Mouse (Mus musculus) brown adipose tissue, adult 24 weeks (tissue): Measurements from ENCODE around the gene Adora1. TPM values are rescaled to one million over a fixed set of nuclear protein-coding genes. Genes with fewer than 3 reads are reported as not detected.
A peak's percentile ranks its signal among the peaks of the same experiment; 100 is the strongest.

Experiments used
- H3K27ac ChIP-seq: fragments of 200-500 bp; replicated peaks from 2 replicates; pipeline ENCODE4 v1.5.1; 2012; ENCODE audit warnings: low read depth, mild to moderate bottlenecking, low read length
- H3K4me1 ChIP-seq: fragments of 200-500 bp; 2 replicates; pipeline ENCODE4 v1.6.1; 2012; ENCODE audit warnings: low read length, mixed read lengths; ENCODE audit not compliant: control insufficient read depth, insufficient read depth, insufficient read length
- H3K4me3 ChIP-seq: fragments of 200-500 bp; 2 replicates; pipeline ENCODE4 v1.5.1; 2012; ENCODE audit warnings: low read depth, mild to moderate bottlenecking, low read length, moderate library complexity; ENCODE audit not compliant: insufficient read depth
- polyA plus RNA-seq: library from polyadenylated mRNA; stranded (reverse); fragments of >200 nt; gene quantifications from 2 replicates; pipeline ENCODE4 v1.2.4, GENCODE M21; 2012; ENCODE audit not compliant: missing spikeins, insufficient read depth, insufficient read length

Adora1 gene
- polyA plus RNA-seq, 1 experiment = 67.9 TPM

GRCm38 (mm10) chr1:134245004-134245717, 9.9 kb upstream of the Adora1 start:
- Histone ChIP-seq H3K27ac (peak overlapping the region; percentile 27; the same call in 1 of the 2 replicates), H3K4me3 (no peak overlapping the region)

GRCm38 (mm10) chr1:134243948-134244914, 9.0 kb upstream of the Adora1 start:
- Histone ChIP-seq H3K4me1 (peaks cover 7% of the 10 kb centered on the region), H3K4me3 (no peak overlapping the region), H3K27ac (peak overlapping the region; percentile 44)

More at GRCm38 (mm10) chr1:134245004-134245717, 9.9 kb upstream of the Adora1 start:
- peaks cover 7% of the 10 kb centered on the region for H3K4me1 ChIP-seq

GRCm38 (mm10) chr1:134243505-134243904, 8.3 kb upstream of the Adora1 start:
- Histone ChIP-seq H3K4me3 (no peak overlapping the region), H3K27ac (peak overlapping the region; percentile 34; the same call in 1 of the 2 replicates), H3K4me1 (peaks cover 7% of the 10 kb centered on the region)

- Histone ChIP-seq H3K4me1 (peaks cover 12% of the 10 kb centered on the region), H3K4me3 (no peak overlapping the region), H3K27ac (peak overlapping the region; percentile 81)
These were observed 7.1 kb upstream of the Adora1 start for GRCm38 (mm10) chr1:134242286-134242685.

GRCm38 (mm10) chr1:134241298-134241697, 6.1 kb upstream of the Adora1 start:
- no peak overlapping the region for H3K27ac ChIP-seq
- H3K4me3 ChIP-seq = no peak overlapping the region
- peaks cover 17% of the 10 kb centered on the region for H3K4me1 ChIP-seq

- Histone ChIP-seq H3K4me3 (no peak overlapping the region), H3K4me1 (peaks cover 16% of the 10 kb centered on the region), H3K27ac (no peak overlapping the region)
These were observed 5.5 kb upstream of the Adora1 start for GRCm38 (mm10) chr1:134240701-134241100.

GRCm38 (mm10) chr1:134237438-134237837, 2.2 kb upstream of the Adora1 start:
- H3K4me1 ChIP-seq = peaks cover 16% of the 10 kb centered on the region; the same call in 1 of the 2 replicates

GRCm38 (mm10) chr1:134236142-134236541, 911 bp upstream of the Adora1 start:
- Histone ChIP-seq H3K4me3 (no peak overlapping the region), H3K4me1 (peaks cover 18% of the 10 kb centered on the region), H3K27ac (no peak overlapping the region)

More at GRCm38 (mm10) chr1:134237438-134237837, 2.2 kb upstream of the Adora1 start:
- no peak overlapping the region for H3K4me3 ChIP-seq
- H3K27ac ChIP-seq = peak overlapping the region; percentile 66

- H3K27ac ChIP-seq = 0 out of 2 replicates have a peak overlapping the region, but pooled peaks have one; percentile 33
- peaks cover 20% of the 10 kb centered on the region for H3K4me1 ChIP-seq
- peak overlapping the region; percentile 63 for H3K4me3 ChIP-seq
These were observed 508 bp downstream of the Adora1 start for GRCm38 (mm10) chr1:134234455-134235390.

GRCm38 (mm10) chr1:134233681-134234454, 1.4 kb downstream of the Adora1 start:
- peak overlapping the region; percentile 28 for H3K27ac ChIP-seq
- H3K4me1 ChIP-seq = peaks cover 22% of the 10 kb centered on the region
- H3K4me3 ChIP-seq = peak overlapping the region; percentile 63

GRCm38 (mm10) chr1:134232778-134233531, 2.3 kb downstream of the Adora1 start:
- H3K4me1 ChIP-seq = peaks cover 22% of the 10 kb centered on the region
- peak overlapping the region; percentile 64; the same call in 1 of the 2 replicates for H3K27ac ChIP-seq
- H3K4me3 ChIP-seq = peak overlapping the region; percentile 63

GRCm38 (mm10) chr1:134232326-134232725, 2.9 kb downstream of the Adora1 start:
- Histone ChIP-seq H3K4me1 (peaks cover 21% of the 10 kb centered on the region), H3K4me3 (peak overlapping the region; percentile 19), H3K27ac (peak overlapping the region; percentile 64)

GRCm38 (mm10) chr1:134231681-134232080, 3.5 kb downstream of the Adora1 start:
- 0 out of 2 replicates have a peak overlapping the region, but pooled peaks have one; percentile 2 for H3K27ac ChIP-seq
- H3K4me3 ChIP-seq = no peak overlapping the region
- peaks cover 16% of the 10 kb centered on the region for H3K4me1 ChIP-seq
